22 mouse cellular contexts compared by ENCODE assay signal in the genomic region with DNA sequence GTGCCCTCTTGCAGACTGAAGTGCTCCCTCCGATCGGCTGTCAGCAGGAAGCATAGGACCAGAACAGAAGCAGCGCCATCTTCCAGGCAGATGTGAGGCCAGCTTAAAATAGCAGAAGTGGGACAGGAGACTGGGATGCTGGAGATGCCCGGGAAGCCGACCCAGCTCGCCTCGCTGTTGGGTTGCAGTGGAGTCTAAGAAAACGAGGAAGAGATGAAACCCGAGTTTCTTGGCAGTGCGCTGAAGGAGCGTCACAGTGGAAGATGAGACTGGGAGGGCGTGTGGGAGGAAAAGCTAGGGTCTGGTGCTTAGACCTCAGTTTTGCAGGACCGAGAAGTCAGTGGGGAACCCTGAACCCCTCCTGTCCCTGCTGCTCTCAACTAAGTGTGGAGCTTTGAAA.
"Had no signal": no experiment of that assay in that cellular context is flagged by ENCODE, and none has a peak within 500 bp of the region (broad histone marks: within the 10 kb centered on the region; RNA-seq: fewer than 3 reads in every experiment).

No protein-coding gene starts in this region.

- H3K4me3 ChIP-seq: layer of hippocampus, adult 2 months; limb, embryonic 12.5 days; limb, embryonic 15.5 days; liver, embryonic 12.5 days; liver, embryonic 15.5 days; midbrain, embryonic 12.5 days; midbrain, embryonic 15.5 days; myocyte; neural tube, embryonic 13.5 days had no signal

- DNase-seq: kidney, postnatal 10 days; layer of hippocampus, adult 9-11 months; left cerebral cortex, postnatal 4 days; lung, adult 2 months; lung, postnatal 14 days; lung, postnatal 4 days; retina, postnatal 1 day; right cerebral cortex, postnatal 14 days; right cerebral cortex, postnatal 4 days; thymus, adult 2 months; thymus, postnatal 14 days; thymus, postnatal 4 days had no signal

- H3K27me3 ChIP-seq: limb, embryonic 12.5 days; limb, embryonic 15.5 days; midbrain, embryonic 12.5 days; midbrain, embryonic 15.5 days; neural tube, embryonic 13.5 days had no signal

- H3K36me3 ChIP-seq: liver, embryonic 12.5 days; liver, embryonic 15.5 days had no signal

- H3K4me1 ChIP-seq: limb, embryonic 12.5 days; limb, embryonic 15.5 days; midbrain, embryonic 12.5 days; midbrain, embryonic 15.5 days; neural tube, embryonic 13.5 days had no signal

- H3K27ac ChIP-seq: layer of hippocampus, adult 2 months; limb, embryonic 12.5 days; limb, embryonic 15.5 days; liver, embryonic 12.5 days; liver, embryonic 15.5 days; midbrain, embryonic 12.5 days; midbrain, embryonic 15.5 days; neural tube, embryonic 13.5 days; stomach, postnatal 0 days had no signal
